Mouse (Mus musculus): ENCODE results near the gene Nphs1.

Nphs1 gene

GRCm38 (mm10) chr7:30457629-30458330 lies at the start of gene Nphs1, which contains the start of gene Kirrel2:
Nphs1 (plus strand) TSS chr7:30458315.
Kirrel2 (minus strand) TSS chr7:30457690.
- peak; percentile 35 for DNase-seq

- DNase-seq = no peak
Observed at GRCm38 (mm10) chr7:30408639-30409038, 49.5 kb upstream of the Nphs1 start.

- no peak for DNase-seq
Observed at GRCm38 (mm10) chr7:30409789-30410188, 48.3 kb upstream of the Nphs1 start.

- DNase-seq = no peak
Observed at GRCm38 (mm10) chr7:30411023-30411422, 47.1 kb upstream of the Nphs1 start.

GRCm38 (mm10) chr7:30412735-30413147 lies 45.4 kb upstream of the Nphs1 start:
- no peak for DNase-seq

- no peak for DNase-seq
Observed at GRCm38 (mm10) chr7:30413596-30413995, 44.5 kb upstream of the Nphs1 start, which contains the start of gene Tyrobp. Tyrobp (plus strand) TSS chr7:30413760.

GRCm38 (mm10) chr7:30417856-30418255 lies 40.3 kb upstream of the Nphs1 start:
- DNase-seq = no peak

GRCm38 (mm10) chr7:30419561-30420499 lies 38.3 kb upstream of the Nphs1 start, which contains the start of gene Hcst:
Hcst (minus strand) TSS chr7:30419854.
- no peak for DNase-seq

GRCm38 (mm10) chr7:30420673-30421072 lies 37.4 kb upstream of the Nphs1 start:
- DNase-seq = no peak

GRCm38 (mm10) chr7:30421175-30421889 lies 36.8 kb upstream of the Nphs1 start, which contains the start of gene Nfkbid:
Nfkbid (plus strand) TSS chr7:30421732.
- peak; percentile 76 for DNase-seq

- DNase-seq = peak; percentile 92
Observed at GRCm38 (mm10) chr7:30421890-30422435, 36.2 kb upstream of the Nphs1 start.

GRCm38 (mm10) chr7:30422560-30422959 lies 35.6 kb upstream of the Nphs1 start:
- DNase-seq = no peak

GRCm38 (mm10) chr7:30423071-30423641 lies 35.0 kb upstream of the Nphs1 start:
- DNase-seq = peak; percentile 51

- no peak for DNase-seq
Observed at GRCm38 (mm10) chr7:30429327-30429726, 28.8 kb upstream of the Nphs1 start.

GRCm38 (mm10) chr7:30430191-30430590 lies 27.9 kb upstream of the Nphs1 start:
- no peak for DNase-seq

- DNase-seq = peak; percentile 81
Observed at GRCm38 (mm10) chr7:30431793-30432192, 26.3 kb upstream of the Nphs1 start.

GRCm38 (mm10) chr7:30434238-30434637 lies 23.9 kb upstream of the Nphs1 start:
- DNase-seq = peak; percentile 86

- no peak for DNase-seq
Observed at GRCm38 (mm10) chr7:30434701-30435100, 23.4 kb upstream of the Nphs1 start.

GRCm38 (mm10) chr7:30435156-30435555 lies 23.0 kb upstream of the Nphs1 start:
- no peak for DNase-seq

GRCm38 (mm10) chr7:30436879-30437278 lies 21.2 kb upstream of the Nphs1 start:
- no peak for DNase-seq

- no peak for DNase-seq
Observed at GRCm38 (mm10) chr7:30439734-30440133, 18.4 kb upstream of the Nphs1 start.

- DNase-seq = peak; percentile 75
Observed at GRCm38 (mm10) chr7:30440697-30441096, 17.4 kb upstream of the Nphs1 start.
